Mouse (Mus musculus) heart, adult 2 months (tissue): ENCODE results near the gene Cisd3. TPM values are rescaled to one million over a fixed set of nuclear protein-coding genes. Genes with fewer than 3 reads are reported as not detected.
"Not testable (repeated sequence)": the region's sequence is repeated elsewhere in the genome, so short reads cannot be mapped to it uniquely, and the experiment has no call there.

ENCODE experiments used
- DNase-seq, 2 experiments: peaks; one replicate each; pipeline ENCODE4 v3.0.0; 2021
- H3K27ac ChIP-seq: fragments of 200-600 bp; 2 replicates; pipeline ENCODE4 v1.8.1; 2022
- H3K27me3 ChIP-seq: fragments of 200-500 bp; 2 replicates; pipeline ENCODE4 v1.6.1; 2012; ENCODE audit warnings: mild to moderate bottlenecking, low read length, inconsistent platforms, mixed read lengths; ENCODE audit not compliant: control insufficient read depth, insufficient read depth
- H3K36me3 ChIP-seq: fragments of 200-500 bp; 2 replicates; pipeline ENCODE4 v1.6.1; 2012; ENCODE audit warnings: low read length, inconsistent platforms; ENCODE audit not compliant: control insufficient read depth, insufficient read depth
- H3K4me1 ChIP-seq: fragments of 200-500 bp; 2 replicates; pipeline ENCODE4 v1.6.1; 2011; ENCODE audit warnings: low read length; ENCODE audit not compliant: control insufficient read depth, insufficient read depth
- H3K4me3 ChIP-seq: fragments of 200-600 bp; 2 replicates; pipeline ENCODE4 v1.8.1; 2022
- H3K79me2 ChIP-seq: fragments of 200-500 bp; replicated peaks from 2 replicates; pipeline ENCODE4 v1.6.1; 2012; ENCODE audit warnings: mild to moderate bottlenecking, inconsistent platforms, low read length, moderate library complexity, mixed read lengths; ENCODE audit not compliant: control insufficient read depth, insufficient read depth
- H3K9ac ChIP-seq: fragments of 200-500 bp; 2 replicates; pipeline ENCODE4 v1.6.1; 2012; ENCODE audit warnings: low read depth, mild to moderate bottlenecking, control low read depth, inconsistent platforms, low read length, mixed read lengths
- CTCF ChIP-seq: fragments of 200-600 bp; IDR thresholded peaks from 2 replicates; pipeline ENCODE4 v1.8.1; 2022; ENCODE audit warnings: antibody characterized with exemption, mild to moderate bottlenecking, moderate library complexity
- EP300 ChIP-seq: fragments of 200-500 bp; IDR thresholded peaks from 2 replicates; pipeline ENCODE4 v1.6.1; 2011; ENCODE audit warnings: low read depth, low read length, control low read depth; ENCODE audit not compliant: insufficient read depth
- POLR2A ChIP-seq: fragments of 200-500 bp; IDR thresholded peaks from 2 replicates; pipeline ENCODE4 v1.6.1; 2011; ENCODE audit warnings: mild to moderate bottlenecking, low read depth, low read length, control low read depth; ENCODE audit not compliant: insufficient read depth
- WGBS: fragments of 180-500 bp; shearing (Covaris S2); methylation state at CpG from one replicate; pipeline ENCODE4 v1.1.7; 2018; 5-methylcytosine and 5-hydroxymethylcytosine counted together
- intact Hi-C: fragments of 180-260 bp; cut with DNase I; formaldehyde crosslinking; loops from one replicate; pipeline ENCODE4 v1.15.1; 2025
- long read RNA-seq: library from polyadenylated mRNA; stranded (forward); transcript quantifications from one replicate; pipeline ENCODE4 v2.0.0, GENCODE M21; 2021
- polyA plus RNA-seq: library from polyadenylated mRNA; depleted of rRNA; stranded (reverse); fragments of >200 nt; gene quantifications from 2 replicates; pipeline ENCODE4 v1.2.3, GENCODE M21; 2012; rRNA removed
- total RNA-seq, 2 experiments: library from RNA; stranded (reverse); gene quantifications; 2 replicates each; pipeline ENCODE4 v1.2.3; 2021

Cisd3 gene
- total RNA-seq (100 to 1,000 TPM; 130 to 137 TPM), polyA plus RNA-seq (82.7 and 106 TPM in 2 replicates)
- long read RNA-seq, transcript Cisd3-201 (3 exons, 737 nt) = major isoform, 56 of 64 reads
- long read RNA-seq, partial matches to known transcripts = 2 of 64 reads
- long read RNA-seq, other reads (novel, unspliced or antisense) = 5 of 64 reads

DNA sequence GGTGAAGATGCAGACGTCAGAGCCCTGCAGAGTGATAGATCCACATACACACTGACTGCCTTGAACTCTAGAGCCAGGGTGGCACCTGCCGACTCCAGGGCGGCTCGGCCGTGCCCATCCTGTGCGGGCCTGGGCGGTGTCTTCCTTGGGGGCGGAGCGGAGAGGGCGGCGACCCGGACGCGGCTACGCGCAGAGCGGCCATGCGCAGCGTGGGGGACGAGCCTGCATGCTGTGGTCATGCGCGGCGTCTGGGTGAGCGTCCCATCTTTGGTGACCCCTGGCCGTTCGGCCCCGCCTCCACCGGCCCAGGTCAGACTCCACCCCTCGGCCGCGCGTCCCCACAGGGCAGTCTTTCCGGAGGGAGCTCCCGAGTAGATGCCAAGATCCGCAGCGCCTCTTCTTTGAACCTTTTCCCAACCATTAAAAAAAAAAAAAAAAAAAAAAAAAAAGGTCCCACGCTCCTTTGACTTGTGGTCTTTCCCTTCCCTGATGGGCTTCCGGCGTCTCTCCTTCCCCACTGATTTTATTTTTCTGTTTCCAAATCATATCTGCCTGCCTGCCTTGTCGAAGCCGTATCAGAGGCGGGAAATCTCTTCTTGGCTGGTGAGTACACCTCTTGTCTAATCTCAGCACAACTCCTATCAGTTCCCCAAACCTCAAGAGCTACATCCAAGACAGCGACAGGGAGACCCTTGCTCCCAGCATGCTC, at the start of gene Cisd3:
Cisd3 (plus strand) TSS at position 214 of the 709 bp plus-strand sequence.
- H3K27ac ChIP-seq = peak within 1 kb of the TSS; percentile 82
- H3K36me3 ChIP-seq = no peaks in the 10 kb centered on the region
- H3K4me1 ChIP-seq = peaks cover 10% of the 10 kb centered on the region
- peak; percentile 96 to 98 for DNase-seq
- no peaks in the 10 kb centered on the region for H3K79me2 ChIP-seq
- no peaks in the 10 kb centered on the region for H3K27me3 ChIP-seq
- H3K4me3 ChIP-seq = peak within 1 kb of the TSS; percentile 58
- TF ChIP-seq POLR2A = peak; percentile 83
- TF ChIP-seq EP300 = peak; percentile 51; the same call in 1 of the 2 replicates
- TF ChIP-seq CTCF = no peak; the same call in 1 of the 2 replicates
- 0% methylated on average over 42 of the region's 43 CpGs for WGBS
- intact Hi-C loops = loop anchor here (1.0 kb wide), 1 partner anchor 21 kb away; no protein-coding TSS in a partner anchor
- H3K9ac ChIP-seq = peak within 1 kb of the TSS; percentile 65

DNA sequence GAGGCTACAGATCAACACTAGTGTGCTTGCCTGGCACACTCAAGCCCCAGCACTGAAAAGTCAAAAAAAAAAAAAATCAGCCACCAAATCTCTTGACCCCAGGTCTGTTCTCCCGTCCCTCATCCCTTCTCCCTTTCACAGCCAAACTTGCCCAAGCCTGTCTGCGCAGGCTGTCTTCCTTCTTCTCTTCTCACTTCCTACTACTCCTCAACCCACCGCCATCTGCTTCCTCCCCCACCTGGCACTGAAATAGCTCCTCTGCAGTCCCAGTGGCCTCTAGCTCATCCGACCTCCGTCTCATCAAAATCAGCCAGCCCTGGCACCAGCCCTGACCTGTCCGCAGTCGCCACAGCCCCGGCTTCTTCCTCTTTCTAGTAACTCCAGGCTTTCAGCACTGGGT, 44.0 kb upstream of the Cisd3 start:
- DNase-seq = no peak
- WGBS = 45% methylated on average over 8 of the region's 8 CpGs
- H3K27me3 ChIP-seq = no peaks in the 10 kb centered on the region
- H3K79me2 ChIP-seq = no peaks in the 10 kb centered on the region
- TF ChIP-seq EP300 (no peak), CTCF (no peak), POLR2A (no peak)
- intact Hi-C loops = no loop called here
- H3K4me3 ChIP-seq = no peak overlapping the region
- no peak overlapping the region for H3K9ac ChIP-seq
- no peak overlapping the region for H3K27ac ChIP-seq
- H3K4me1 ChIP-seq = no peaks in the 10 kb centered on the region
- H3K36me3 ChIP-seq = no peaks in the 10 kb centered on the region

DNA sequence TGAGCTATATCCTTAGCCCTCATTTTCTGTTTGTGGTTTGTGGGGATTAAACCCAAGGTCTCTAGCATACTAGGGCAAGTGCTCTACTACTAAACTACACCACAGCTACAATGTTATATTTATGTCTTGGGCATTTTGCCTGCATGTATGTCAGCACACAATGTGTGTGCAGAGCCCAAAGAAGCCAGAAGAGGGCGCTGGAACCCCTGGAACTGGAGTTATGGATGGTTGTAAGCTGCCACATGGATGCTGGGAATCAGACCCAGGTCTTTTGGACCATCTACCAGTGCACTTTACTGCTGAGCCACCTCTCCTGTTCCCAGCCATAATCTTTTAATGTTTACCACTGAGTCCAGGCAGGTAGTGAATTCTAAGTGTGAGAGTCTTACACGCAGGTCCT, 42.9 kb upstream of the Cisd3 start:
- H3K27me3 ChIP-seq = no peaks in the 10 kb centered on the region

DNA sequence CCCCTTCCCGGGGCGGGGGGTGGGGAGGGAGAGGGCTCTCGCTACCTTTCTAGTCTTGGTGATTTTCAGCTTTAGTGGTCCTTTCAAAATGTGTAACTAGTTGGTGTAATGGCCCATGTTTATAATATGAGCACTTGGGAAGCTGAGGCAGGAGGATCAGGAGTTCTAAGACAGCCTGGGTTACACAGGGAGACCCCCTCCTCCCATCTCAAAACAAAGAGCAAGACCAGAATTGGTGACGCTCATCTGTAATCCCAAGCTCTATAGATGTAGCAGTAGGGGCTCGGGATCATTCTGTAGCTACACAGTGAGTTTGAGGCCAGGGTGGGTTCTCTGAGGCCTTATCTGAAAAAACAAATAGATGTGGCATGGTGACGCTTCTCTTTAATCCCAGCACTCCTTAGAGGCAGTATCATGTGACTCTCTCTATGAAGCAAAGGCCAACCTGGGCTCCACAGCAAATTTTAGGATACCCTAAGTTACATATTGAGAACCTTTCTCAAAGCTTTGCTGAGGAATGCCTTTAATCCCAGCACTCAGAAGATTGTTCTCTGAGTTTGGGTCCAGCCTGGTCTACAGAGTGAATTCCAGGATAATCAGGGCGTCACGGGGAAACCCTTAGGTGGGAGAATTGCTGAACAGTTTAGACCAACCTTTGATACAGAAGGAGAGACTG, 42.1 kb upstream of the Cisd3 start:
- Histone ChIP-seq H3K36me3 (no peaks in the 10 kb centered on the region), H3K79me2 (no peaks in the 10 kb centered on the region), H3K4me3 (no peak overlapping the region), H3K27ac (no peak overlapping the region), H3K4me1 (no peaks in the 10 kb centered on the region), H3K27me3 (no peaks in the 10 kb centered on the region), H3K9ac (no peak overlapping the region)
- intact Hi-C loops = no loop called here
- no peak for TF ChIP-seq CTCF
- TF ChIP-seq POLR2A = no peak
- TF ChIP-seq EP300 = no peak
- DNase-seq = no peak
- 72% methylated on average over 8 of the region's 8 CpGs for WGBS

More for the DNA sequence above, 42.9 kb upstream of the Cisd3 start:
- Histone ChIP-seq H3K4me1 (no peaks in the 10 kb centered on the region), H3K79me2 (no peaks in the 10 kb centered on the region), H3K4me3 (no peak overlapping the region), H3K36me3 (no peaks in the 10 kb centered on the region), H3K9ac (no peak overlapping the region), H3K27ac (no peak overlapping the region)
- TF ChIP-seq POLR2A = no peak
- peak; percentile 30 for TF ChIP-seq CTCF
- WGBS = 50% methylated on average over 2 of the region's 2 CpGs
- intact Hi-C loops = no loop called here
- no peak for DNase-seq

DNA sequence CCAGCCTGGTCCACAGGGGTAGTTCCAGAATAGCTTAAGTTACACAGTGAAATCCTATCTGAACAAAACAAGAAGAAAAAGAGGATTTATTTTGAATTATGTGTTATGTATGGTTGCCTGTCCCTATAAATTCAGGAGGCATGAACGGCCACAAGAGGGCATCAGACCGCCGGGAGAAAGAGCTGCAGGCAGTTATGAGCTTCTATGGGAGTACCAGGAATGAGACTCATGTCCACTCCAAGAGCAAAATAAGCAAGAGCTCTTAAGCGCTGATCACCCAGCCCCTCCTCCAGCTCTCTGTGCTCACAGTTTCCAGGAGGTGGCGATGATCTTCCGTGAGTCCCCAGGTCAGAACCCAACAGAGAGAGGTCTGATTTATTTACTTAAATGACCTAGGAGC, 40.8 kb upstream of the Cisd3 start:
- H3K4me3 ChIP-seq = no peak overlapping the region
- H3K27ac ChIP-seq = no peak overlapping the region
- TF ChIP-seq POLR2A = no peak
- peak; percentile 77 for TF ChIP-seq EP300
- TF ChIP-seq CTCF = peak; percentile 93
- 6% methylated on average over 6 of the region's 6 CpGs for WGBS
- no peaks in the 10 kb centered on the region for H3K27me3 ChIP-seq
- H3K4me1 ChIP-seq = no peaks in the 10 kb centered on the region
- DNase-seq = peak; percentile 75 to 80
- no peaks in the 10 kb centered on the region for H3K79me2 ChIP-seq
- intact Hi-C loops = loop anchor here (1.0 kb wide), 1 partner anchor 45 kb away; no protein-coding TSS in a partner anchor
- no peak overlapping the region for H3K9ac ChIP-seq
- H3K36me3 ChIP-seq = no peaks in the 10 kb centered on the region

DNA sequence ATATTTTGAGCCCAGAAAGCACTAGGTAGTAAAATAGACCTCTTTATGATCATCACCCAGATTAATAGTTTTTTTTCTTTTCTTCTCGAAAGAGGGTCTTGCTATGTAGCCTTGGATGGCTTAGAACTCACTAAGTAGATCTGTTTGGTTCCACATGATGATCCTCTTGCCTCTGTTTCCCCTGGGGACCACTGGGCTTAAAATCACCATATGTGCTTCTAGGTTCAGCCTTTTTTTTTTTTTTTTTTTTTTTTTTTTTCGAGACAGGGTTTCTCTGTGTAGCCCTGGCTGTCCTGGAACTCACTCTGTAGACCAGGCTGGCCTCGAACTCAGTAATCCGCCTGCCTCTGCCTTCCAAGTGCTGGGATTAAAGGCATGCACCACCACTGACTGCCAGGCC, 37.1 kb upstream of the Cisd3 start:
- H3K27me3 ChIP-seq, H3K79me2 ChIP-seq, H3K4me1 ChIP-seq, intact Hi-C loops, H3K36me3 ChIP-seq, H3K27ac ChIP-seq, H3K9ac ChIP-seq, DNase-seq, H3K4me3 ChIP-seq: not testable (repeated sequence)
- 65% methylated on average over 4 of the region's 4 CpGs for WGBS
